Mouse (Mus musculus): Measurements from ENCODE around the gene Zfand3. TPM values are rescaled to one million over a fixed set of nuclear protein-coding genes. Genes with fewer than 3 reads are reported as not detected.

The Zfand3 gene
- polyA plus RNA-seq, 1 experiment from 2014 or later = 55.1 TPM

DNA sequence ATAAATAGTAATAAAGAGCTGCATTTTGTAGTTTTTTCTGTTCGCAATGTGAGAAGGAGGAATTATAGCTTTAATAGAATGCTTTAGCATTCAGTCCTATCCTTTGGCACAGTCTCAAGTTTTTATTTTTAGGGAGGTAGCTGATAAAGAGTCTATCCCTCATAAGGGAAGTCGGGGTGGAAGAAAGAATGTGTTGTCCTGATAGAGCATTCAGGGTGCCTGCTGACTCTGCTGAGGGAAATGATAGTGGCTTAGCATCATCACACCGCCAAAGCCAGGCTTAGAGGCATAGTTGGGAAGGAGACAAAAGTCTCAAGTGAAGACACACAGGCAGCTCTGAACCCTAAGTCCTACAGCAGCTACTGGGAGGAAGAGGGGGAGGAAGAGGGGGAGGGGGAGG, 85.9 kb downstream of the Zfand3 start:
- Histone ChIP-seq H3K9ac (ENCODE audit: low read length) (no peak overlapping the region), H3K9me3 (ENCODE audit: control insufficient read depth, low read length) (no peaks in the 10 kb centered on the region), H3K27ac (replicated peaks; ENCODE audit: low read depth, low read length) (no peak overlapping the region), H3K4me1 (ENCODE audit: control insufficient read depth, insufficient read depth, low read length) (no peaks in the 10 kb centered on the region), H3K4me2 (ENCODE audit: low read depth, severe bottlenecking) (no peak overlapping the region), H3K36me3 (ENCODE audit: control insufficient read depth, insufficient read depth, low read length) (no peaks in the 10 kb centered on the region; the same call in 1 of the 2 replicates), H3K27me3 (ENCODE audit: control insufficient read depth, insufficient read depth, low read length) (no peaks in the 10 kb centered on the region), H3K4me3 (ENCODE audit: low read depth, low read length) (no peak overlapping the region)
- 96% methylated on average over 3 of the region's 3 CpGs for WGBS
- DNase-seq (ENCODE audit: low spot score) (no peak), ATAC-seq (ENCODE audit: insufficient number of reproducible peaks, low FRiP score, low TSS enrichment, low read depth) (no peak)

- Histone ChIP-seq H3K27me3 (ENCODE audit: control insufficient read depth, insufficient read depth, low read length) (no peaks in the 10 kb centered on the region), H3K4me3 (ENCODE audit: low read depth, low read length) (no peak overlapping the region), H3K9me3 (ENCODE audit: control insufficient read depth, low read length) (no peaks in the 10 kb centered on the region), H3K36me3 (ENCODE audit: control insufficient read depth, insufficient read depth, low read length) (no peaks in the 10 kb centered on the region; the same call in 1 of the 2 replicates), H3K4me2 (ENCODE audit: low read depth, severe bottlenecking) (no peak overlapping the region), H3K27ac (replicated peaks; ENCODE audit: low read depth, low read length) (no peak overlapping the region), H3K4me1 (ENCODE audit: control insufficient read depth, insufficient read depth, low read length) (no peaks in the 10 kb centered on the region), H3K9ac (ENCODE audit: low read length) (no peak overlapping the region)
- 89% methylated on average over 2 of the region's 2 CpGs for WGBS
- DNase-seq (ENCODE audit: low spot score) (no peak), ATAC-seq (ENCODE audit: insufficient number of reproducible peaks, low FRiP score, low TSS enrichment, low read depth) (no peak)
Observed at GRCm38 (mm10) chr17:30093148-30093749, 88.7 kb downstream of the Zfand3 start.

DNA sequence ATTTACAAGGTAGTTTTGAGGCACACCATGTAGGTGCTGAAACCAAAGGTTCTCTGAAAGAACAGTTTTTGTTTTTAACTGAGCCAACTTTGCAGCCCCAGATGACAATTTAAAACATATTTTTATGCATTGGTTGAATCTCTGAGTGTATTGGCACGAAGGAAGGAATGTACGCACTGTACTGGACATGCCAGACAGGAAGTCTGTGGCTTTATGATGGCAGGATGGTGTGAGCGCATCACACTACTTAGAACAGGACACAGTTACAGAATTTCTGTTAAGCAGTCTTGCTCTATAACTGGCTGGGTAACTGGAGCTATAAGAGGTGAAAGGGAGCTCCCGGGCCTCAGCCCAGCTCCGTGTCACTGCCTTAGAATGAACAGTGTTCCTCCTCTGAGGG, 92.6 kb downstream of the Zfand3 start:
- DNase-seq (ENCODE audit: low spot score) (no peak), ATAC-seq (ENCODE audit: insufficient number of reproducible peaks, low FRiP score, low TSS enrichment, low read depth) (no peak)
- H3K9ac ChIP-seq (ENCODE audit: low read length) = no peak overlapping the region
- no peak overlapping the region for H3K4me2 ChIP-seq (ENCODE audit: low read depth, severe bottlenecking)
- peaks cover 6% of the 10 kb centered on the region; the same call in 1 of the 2 replicates for H3K4me1 ChIP-seq (ENCODE audit: control insufficient read depth, insufficient read depth, low read length)
- H3K27me3 ChIP-seq (ENCODE audit: control insufficient read depth, insufficient read depth, low read length) = no peaks in the 10 kb centered on the region
- H3K9me3 ChIP-seq (ENCODE audit: control insufficient read depth, low read length) = no peaks in the 10 kb centered on the region
- no peak overlapping the region for H3K4me3 ChIP-seq (ENCODE audit: low read depth, low read length)
- WGBS = 91% methylated on average over 5 of the region's 5 CpGs
- no peak overlapping the region for H3K27ac ChIP-seq (replicated peaks; ENCODE audit: low read depth, low read length)
- H3K36me3 ChIP-seq (ENCODE audit: control insufficient read depth, insufficient read depth, low read length) = no peaks in the 10 kb centered on the region; the same call in 1 of the 2 replicates

DNA sequence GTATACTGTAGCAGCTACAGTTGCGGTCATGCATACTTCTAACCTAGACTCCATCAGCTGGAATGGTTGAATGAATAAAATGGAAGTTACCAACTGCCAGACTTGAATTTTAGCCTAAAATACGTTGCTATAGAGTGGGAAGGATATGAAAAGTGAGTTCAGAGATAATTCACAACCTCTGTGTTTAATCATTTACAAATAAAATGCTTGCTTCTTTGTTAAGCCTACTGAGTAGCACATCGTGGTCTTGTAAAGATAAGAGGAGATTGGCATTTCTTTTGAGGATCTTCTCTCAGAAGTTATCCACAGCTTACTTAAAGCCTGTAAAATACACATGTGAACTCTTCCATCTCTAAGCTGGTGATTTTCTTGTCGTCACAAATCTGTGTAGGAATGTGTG, 93.1 kb downstream of the Zfand3 start:
- ATAC-seq (ENCODE audit: insufficient number of reproducible peaks, low FRiP score, low TSS enrichment, low read depth) (no peak), DNase-seq (ENCODE audit: low spot score) (no peak)
- Histone ChIP-seq H3K27me3 (ENCODE audit: control insufficient read depth, insufficient read depth, low read length) (no peaks in the 10 kb centered on the region), H3K4me3 (ENCODE audit: low read depth, low read length) (no peak overlapping the region), H3K36me3 (ENCODE audit: control insufficient read depth, insufficient read depth, low read length) (no peaks in the 10 kb centered on the region; the same call in 1 of the 2 replicates), H3K4me1 (ENCODE audit: control insufficient read depth, insufficient read depth, low read length) (peaks cover 6% of the 10 kb centered on the region; the same call in 1 of the 2 replicates), H3K9ac (ENCODE audit: low read length) (no peak overlapping the region), H3K4me2 (ENCODE audit: low read depth, severe bottlenecking) (no peak overlapping the region), H3K27ac (replicated peaks; ENCODE audit: low read depth, low read length) (no peak overlapping the region), H3K9me3 (ENCODE audit: control insufficient read depth, low read length) (no peaks in the 10 kb centered on the region)
- 88% methylated on average over 4 of the region's 4 CpGs for WGBS

DNA sequence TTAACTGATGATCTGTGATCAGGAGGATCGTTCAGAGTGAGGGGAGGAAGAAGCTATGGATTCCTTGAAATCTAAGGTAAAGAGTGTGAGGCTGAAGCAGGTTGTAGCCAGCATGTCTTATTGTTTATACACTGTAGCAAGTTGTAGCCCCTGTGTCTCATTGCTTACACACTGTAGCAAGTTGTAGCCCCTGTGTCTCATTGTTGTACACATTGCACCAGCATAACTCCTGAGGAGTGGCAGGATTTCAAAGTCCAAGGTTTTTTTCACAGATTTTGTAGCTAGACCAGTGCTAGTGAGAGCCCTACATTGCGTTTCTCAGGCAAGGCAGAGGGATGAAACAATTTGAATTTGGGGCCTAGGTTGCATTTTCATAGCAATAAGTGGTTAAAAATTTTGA, 95.1 kb downstream of the Zfand3 start:
- WGBS = 75% methylated on average over 2 of the region's 2 CpGs
- no peak for DNase-seq (ENCODE audit: low spot score)

DNA sequence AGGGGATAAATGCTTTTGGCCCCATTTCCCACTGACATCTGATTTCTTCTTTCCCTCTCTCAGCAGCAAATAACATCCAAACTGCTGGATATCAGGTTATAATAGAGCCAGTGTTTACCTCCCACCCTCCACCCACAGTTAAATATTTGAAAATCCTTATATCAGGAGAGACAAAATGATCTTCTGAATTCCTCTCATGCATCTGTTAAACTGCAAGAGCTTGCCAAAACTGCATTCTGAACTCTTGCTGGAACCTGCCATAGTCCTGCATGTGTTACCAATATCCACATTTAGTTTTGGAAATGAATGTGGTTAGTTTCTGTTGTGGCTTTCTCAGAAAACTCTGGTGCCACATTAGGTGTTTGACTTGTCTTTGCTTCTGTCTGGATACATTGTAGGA, 97.3 kb downstream of the Zfand3 start:
- no peak overlapping the region for H3K4me3 ChIP-seq (ENCODE audit: low read depth, low read length)
- H3K27me3 ChIP-seq (ENCODE audit: control insufficient read depth, insufficient read depth, low read length) = no peaks in the 10 kb centered on the region
- DNase-seq (ENCODE audit: low spot score) (no peak), ATAC-seq (ENCODE audit: insufficient number of reproducible peaks, low FRiP score, low TSS enrichment, low read depth) (no peak)
- no peak overlapping the region for H3K4me2 ChIP-seq (ENCODE audit: low read depth, severe bottlenecking)
- no peaks in the 10 kb centered on the region for H3K36me3 ChIP-seq (ENCODE audit: control insufficient read depth, insufficient read depth, low read length)
- H3K27ac ChIP-seq (replicated peaks; ENCODE audit: low read depth, low read length) = no peak overlapping the region
- peaks cover 6% of the 10 kb centered on the region; the same call in 1 of the 2 replicates for H3K4me1 ChIP-seq (ENCODE audit: control insufficient read depth, insufficient read depth, low read length)
- H3K9ac ChIP-seq (ENCODE audit: low read length) = no peak overlapping the region
- no peaks in the 10 kb centered on the region for H3K9me3 ChIP-seq (ENCODE audit: control insufficient read depth, low read length)

More for the DNA sequence above, 95.1 kb downstream of the Zfand3 start:
- no peak overlapping the region for H3K4me2 ChIP-seq (ENCODE audit: low read depth, severe bottlenecking)
- no peaks in the 10 kb centered on the region for H3K27me3 ChIP-seq (ENCODE audit: control insufficient read depth, insufficient read depth, low read length)
- no peaks in the 10 kb centered on the region for H3K36me3 ChIP-seq (ENCODE audit: control insufficient read depth, insufficient read depth, low read length)
- no peak overlapping the region for H3K4me3 ChIP-seq (ENCODE audit: low read depth, low read length)
- no peak overlapping the region for H3K9ac ChIP-seq (ENCODE audit: low read length)
- ATAC-seq (ENCODE audit: insufficient number of reproducible peaks, low FRiP score, low TSS enrichment, low read depth) = no peak
- peaks cover 6% of the 10 kb centered on the region; the same call in 1 of the 2 replicates for H3K4me1 ChIP-seq (ENCODE audit: control insufficient read depth, insufficient read depth, low read length)
- no peaks in the 10 kb centered on the region for H3K9me3 ChIP-seq (ENCODE audit: control insufficient read depth, low read length)
- H3K27ac ChIP-seq (replicated peaks; ENCODE audit: low read depth, low read length) = no peak overlapping the region

GRCm38 (mm10) chr17:30103005-30103404, 98.5 kb downstream of the Zfand3 start:
- no peaks in the 10 kb centered on the region for H3K27me3 ChIP-seq (ENCODE audit: control insufficient read depth, insufficient read depth, low read length)
- no peak for ATAC-seq (ENCODE audit: insufficient number of reproducible peaks, low FRiP score, low TSS enrichment, low read depth)

GRCm38 (mm10) chr17:30103641-30104165, 99.2 kb downstream of the Zfand3 start:
- Histone ChIP-seq H3K27me3 (ENCODE audit: control insufficient read depth, insufficient read depth, low read length) (no peaks in the 10 kb centered on the region), H3K9me3 (ENCODE audit: control insufficient read depth, low read length) (no peaks in the 10 kb centered on the region), H3K4me1 (ENCODE audit: control insufficient read depth, insufficient read depth, low read length) (peaks cover 6% of the 10 kb centered on the region; the same call in 1 of the 2 replicates), H3K27ac (replicated peaks; ENCODE audit: low read depth, low read length) (no peak overlapping the region), H3K4me2 (ENCODE audit: low read depth, severe bottlenecking) (no peak overlapping the region), H3K4me3 (ENCODE audit: low read depth, low read length) (no peak overlapping the region), H3K36me3 (ENCODE audit: control insufficient read depth, insufficient read depth, low read length) (no peaks in the 10 kb centered on the region), H3K9ac (ENCODE audit: low read length) (no peak overlapping the region)
- no peak for ATAC-seq (ENCODE audit: insufficient number of reproducible peaks, low FRiP score, low TSS enrichment, low read depth)
- DNase-seq (ENCODE audit: low spot score) = no peak
- 66% methylated on average over 4 of the region's 4 CpGs for WGBS

More at GRCm38 (mm10) chr17:30103005-30103404, 98.5 kb downstream of the Zfand3 start:
- Histone ChIP-seq H3K4me1 (ENCODE audit: control insufficient read depth, insufficient read depth, low read length) (peaks cover 6% of the 10 kb centered on the region; the same call in 1 of the 2 replicates), H3K36me3 (ENCODE audit: control insufficient read depth, insufficient read depth, low read length) (no peaks in the 10 kb centered on the region), H3K4me2 (ENCODE audit: low read depth, severe bottlenecking) (no peak overlapping the region), H3K9ac (ENCODE audit: low read length) (no peak overlapping the region), H3K27ac (replicated peaks; ENCODE audit: low read depth, low read length) (no peak overlapping the region), H3K9me3 (ENCODE audit: control insufficient read depth, low read length) (no peaks in the 10 kb centered on the region), H3K4me3 (ENCODE audit: low read depth, low read length) (no peak overlapping the region)
- DNase-seq (ENCODE audit: low spot score) = no peak
- WGBS = 95% methylated on average over 5 of the region's 5 CpGs
